Mouse (Mus musculus) G1E-ER4 (cell line): ENCODE results near the gene Myo1c. TPM values are rescaled to one million over a fixed set of nuclear protein-coding genes. Genes with fewer than 3 reads are reported as not detected.

Experiments
- GATA1 ChIP-seq: IDR thresholded peaks from one replicate; pipeline ENCODE4 v1.8.0; 2012; ENCODE audit warnings: low read length, inconsistent platforms
- polyA plus RNA-seq: library from polyadenylated mRNA; stranded (reverse); fragments of >175 nt; gene quantifications from 2 replicates; pipeline ENCODE4 v1.2.3, GENCODE M21; 2012

The Myo1c gene
- polyA plus RNA-seq, 1 experiment: 32.6 TPM

GRCm38 (mm10) chr11:75716661-75717325 is 66.5 kb downstream of the Myo1c start:
- TF ChIP-seq GATA1: no peak

DNA sequence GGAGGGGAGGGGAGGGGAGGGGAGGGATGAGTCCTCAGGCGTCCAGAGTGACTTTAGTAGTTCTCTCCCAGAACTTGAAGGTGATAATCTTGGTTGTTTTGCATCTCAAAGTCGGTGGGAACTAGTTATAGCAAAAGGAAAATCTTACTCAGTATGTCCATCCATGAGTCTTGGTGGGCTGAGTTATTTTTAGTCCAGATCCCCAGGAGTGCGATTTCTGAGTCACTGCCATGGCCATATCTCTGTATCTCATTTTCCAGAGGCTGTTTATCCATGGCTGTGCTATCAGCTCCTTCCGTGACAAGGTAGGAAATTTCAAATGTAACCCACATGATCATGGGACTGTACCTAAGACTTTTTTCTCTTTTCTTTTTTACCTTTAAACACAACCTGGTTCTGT is 72.0 kb downstream of the Myo1c start:
- no peak for TF ChIP-seq GATA1

Other genes with a start within 250 kb of the Myo1c start
- not detected in 2 replicates for gene Serpinf1, start 227.8 kb upstream of the Myo1c start, polyA plus RNA-seq
- 0.05 TPM in 1 of 2 replicates, not detected in the other for gene Serpinf2, start 210.9 kb upstream of the Myo1c start, polyA plus RNA-seq
- 23.4 and 24.8 TPM in 2 replicates for gene Wdr81, start 195.8 kb upstream of the Myo1c start, polyA plus RNA-seq
- not detected in 2 replicates for gene Tlcd2, start 188.8 kb upstream of the Myo1c start, polyA plus RNA-seq
- 57.7 and 84.3 TPM in 2 replicates for gene Prpf8, start 163.7 kb upstream of the Myo1c start, polyA plus RNA-seq
- gene Rilp, start 140.4 kb upstream of the Myo1c start, polyA plus RNA-seq: 0.30 and 0.37 TPM in 2 replicates
- gene Scarf1, start 137.0 kb upstream of the Myo1c start, polyA plus RNA-seq: 0.03 and 0.04 TPM in 2 replicates
- 5.1 and 6.5 TPM in 2 replicates for gene Slc43a2, start 118.8 kb upstream of the Myo1c start, polyA plus RNA-seq
- gene Pitpna, start 62.4 kb upstream of the Myo1c start, polyA plus RNA-seq: 36.7 and 46.7 TPM in 2 replicates
- gene Inpp5k, start 19.5 kb upstream of the Myo1c start, polyA plus RNA-seq: 23.9 and 39.1 TPM in 2 replicates
- 124 and 160 TPM in 2 replicates for gene Crk, start 28.8 kb downstream of the Myo1c start, polyA plus RNA-seq
- 432 and 613 TPM in 2 replicates for gene Ywhae, start 82.4 kb downstream of the Myo1c start, polyA plus RNA-seq
- gene Doc2b, start 145.5 kb downstream of the Myo1c start, polyA plus RNA-seq: not detected in 2 replicates